Mouse (Mus musculus): ENCODE results near the gene Mlh3.

GRCm38 (mm10) chr12:85190290-85190689 lies 80.1 kb downstream of the Mlh3 start:
- TF ChIP-seq POLR2A (IDR thresholded peaks at IDR 0.05; ENCODE audit: low read depth, low read length) (no peak), CTCF (IDR thresholded peaks at IDR 0.05; ENCODE audit: extremely low read depth, insufficient read length, insufficient replicate concordance, low read depth, low read length) (no peak)

All from small intestine, adult 2 months (tissue).